Mouse (Mus musculus) stomach, postnatal 0 days (tissue): ENCODE results near the gene Samd11. TPM values are rescaled to one million over a fixed set of nuclear protein-coding genes. Genes with fewer than 3 reads are reported as not detected.
A peak's percentile ranks its signal among the peaks of the same experiment; 100 is the strongest.

ENCODE experiments used
- ATAC-seq: fragments of 200-750 bp; cut with Nextera tagmentation; 2 replicates; pipeline ENCODE4 v1.8.0; 2017; ENCODE audit not compliant: low FRiP score, low TSS enrichment
- DNase-seq: peaks from one replicate; pipeline ENCODE4 v3.0.0-alpha.2; 2016; ENCODE audit warnings: low spot score
- H3K27ac ChIP-seq: fragments of 300-500 bp; sonication (generic); replicated peaks from 2 replicates; pipeline ENCODE4 v1.5.1; 2014; ENCODE audit warnings: mild to moderate bottlenecking, control low read depth
- H3K27me3 ChIP-seq: fragments of 300-500 bp; sonication (generic); 2 replicates; pipeline ENCODE4 v1.6.1; 2014; ENCODE audit warnings: low read length; ENCODE audit not compliant: control insufficient read depth, insufficient read depth
- H3K36me3 ChIP-seq: fragments of 300-500 bp; sonication (generic); 2 replicates; pipeline ENCODE4 v1.6.1; 2014; ENCODE audit warnings: low read length, mixed read lengths; ENCODE audit not compliant: control insufficient read depth, insufficient read depth
- H3K4me1 ChIP-seq: fragments of 300-500 bp; sonication (generic); replicated peaks from 2 replicates; pipeline ENCODE4 v1.6.1; 2014; ENCODE audit warnings: antibody characterized with exemption; ENCODE audit not compliant: control insufficient read depth, insufficient read depth
- H3K4me2 ChIP-seq: fragments of 300-500 bp; sonication (generic); replicated peaks from 2 replicates; pipeline ENCODE4 v1.6.1; 2014; ENCODE audit warnings: low read depth, mild to moderate bottlenecking, control low read depth, moderate library complexity
- H3K4me3 ChIP-seq: fragments of 300-500 bp; sonication (generic); 2 replicates; pipeline ENCODE4 v1.5.1; 2014; ENCODE audit warnings: low read depth, low read length, control low read depth
- H3K9ac ChIP-seq: fragments of 300-500 bp; sonication (generic); 2 replicates; pipeline ENCODE4 v1.6.1; 2014; ENCODE audit warnings: mild to moderate bottlenecking, low read length, control low read depth, mixed read lengths
- H3K9me3 ChIP-seq: fragments of 300-500 bp; sonication (generic); 2 replicates; pipeline ENCODE4 v1.6.1; 2016; ENCODE audit warnings: low read length; ENCODE audit not compliant: control insufficient read depth
- CTCF ChIP-seq: IDR thresholded peaks from 2 replicates; pipeline ENCODE4 v1.5.1; 2016; ENCODE audit warnings: antibody characterized with exemption, low read depth, mild to moderate bottlenecking, moderate library complexity
- EP300 ChIP-seq: optimal IDR thresholded peaks from 2 replicates; pipeline ENCODE3; 2016; ENCODE audit warnings: antibody characterized with exemption
- WGBS: fragments of 180-500 bp; shearing (Covaris S2); extraction: QIAGEN DNeasy Blood & Tissue Kit; methylation state at CpG from one replicate; pipeline ENCODE4 v1.1.7; 2014; 5-methylcytosine and 5-hydroxymethylcytosine counted together
- polyA plus RNA-seq: library from polyadenylated mRNA; unstranded; fragments of >200 nt; fragmentation: Nextera tagmentation; extraction: Ambion mirVana; gene quantifications from 2 replicates; pipeline ENCODE4 v1.2.1, GENCODE M21; 2015

Gene Samd11
- polyA plus RNA-seq, 1 experiment from 2014 or later, result 0.18 TPM

GRCm38 (mm10) chr4:156251081-156251480 is 4.4 kb downstream of the Samd11 start:
- no peak for TF ChIP-seq CTCF
- TF ChIP-seq EP300, result no peak
- DNase-seq (no peak), ATAC-seq (no peak)
- Histone ChIP-seq H3K27ac (no peak overlapping the region), H3K36me3 (peaks cover 8% of the 10 kb centered on the region), H3K9ac (no peak overlapping the region), H3K4me2 (no peak overlapping the region), H3K4me3 (no peak overlapping the region), H3K27me3 (peaks cover 6% of the 10 kb centered on the region; the same call in 1 of the 2 replicates), H3K4me1 (no peaks in the 10 kb centered on the region), H3K9me3 (no peaks in the 10 kb centered on the region)
- WGBS, result 49% methylated on average over 8 of the region's 8 CpGs

- H3K4me3 ChIP-seq, result no peak overlapping the region
- peaks cover 17% of the 10 kb centered on the region for H3K36me3 ChIP-seq
- no peak for DNase-seq
- H3K9ac ChIP-seq, result no peak overlapping the region
- no peak overlapping the region for H3K27ac ChIP-seq
- H3K4me2 ChIP-seq, result no peak overlapping the region
- 56% methylated on average over 11 of the region's 11 CpGs for WGBS
- TF ChIP-seq CTCF, result no peak
- TF ChIP-seq EP300, result no peak
- peak; percentile 41; the same call in 1 of the 2 replicates for ATAC-seq
- H3K4me1 ChIP-seq, result no peaks in the 10 kb centered on the region
- H3K9me3 ChIP-seq, result no peaks in the 10 kb centered on the region
- no peaks in the 10 kb centered on the region; the same call in 1 of the 2 replicates for H3K27me3 ChIP-seq
Observed at GRCm38 (mm10) chr4:156249567-156249966, 5.9 kb downstream of the Samd11 start.

GRCm38 (mm10) chr4:156236651-156237447 is 18.6 kb downstream of the Samd11 start:
- WGBS, result 19% methylated on average over 54 of the region's 60 CpGs
- no peaks in the 10 kb centered on the region for H3K27me3 ChIP-seq
- TF ChIP-seq EP300 (no peak), CTCF (no peak)

GRCm38 (mm10) chr4:156235808-156236533 is 19.5 kb downstream of the Samd11 start, which contains the start of gene Noc2l:
Gene Noc2l (plus strand): TSS chr4:156236010.
- peaks cover 15% of the 10 kb centered on the region for H3K36me3 ChIP-seq
- H3K27me3 ChIP-seq, result no peaks in the 10 kb centered on the region
- peak within 1 kb of the TSS; percentile 87 for H3K4me3 ChIP-seq
- H3K9ac ChIP-seq, result peak within 1 kb of the TSS; percentile 70
- no peaks in the 10 kb centered on the region; the same call in 1 of the 2 replicates for H3K4me1 ChIP-seq
- H3K9me3 ChIP-seq, result no peaks in the 10 kb centered on the region
- H3K27ac ChIP-seq, result peak within 1 kb of the TSS; percentile 93
- TF ChIP-seq EP300, result no peak
- 0 out of 2 replicates have a peak, but pooled peaks have one; percentile 12 for TF ChIP-seq CTCF
- WGBS, result under 1% methylated on average over 87 of the region's 90 CpGs
- peak within 1 kb of the TSS; percentile 96 for H3K4me2 ChIP-seq
- DNase-seq, result peak; percentile 96
- peak; percentile 93 for ATAC-seq

More at GRCm38 (mm10) chr4:156236651-156237447, 18.6 kb downstream of the Samd11 start:
- DNase-seq (peak; percentile 51), ATAC-seq (no peak)
- Histone ChIP-seq H3K4me1 (no peaks in the 10 kb centered on the region; the same call in 1 of the 2 replicates), H3K27ac (no peak overlapping the region), H3K4me2 (peak overlapping the region; percentile 96), H3K9me3 (no peaks in the 10 kb centered on the region), H3K4me3 (peak overlapping the region; percentile 87), H3K9ac (no peak overlapping the region; the same call in 1 of the 2 replicates), H3K36me3 (peaks cover 21% of the 10 kb centered on the region)

- H3K27me3 ChIP-seq, result no peaks in the 10 kb centered on the region
- H3K36me3 ChIP-seq, result peaks cover 14% of the 10 kb centered on the region
- no peaks in the 10 kb centered on the region; the same call in 1 of the 2 replicates for H3K4me1 ChIP-seq
- H3K9ac ChIP-seq, result peak overlapping the region; percentile 56; the same call in 1 of the 2 replicates
- TF ChIP-seq CTCF (peak; percentile 55; the same call in 1 of the 2 replicates), EP300 (no peak)
- peak overlapping the region; percentile 93 for H3K27ac ChIP-seq
- DNase-seq (no peak), ATAC-seq (no peak)
- WGBS, result 2% methylated on average over 15 of the region's 15 CpGs
- H3K9me3 ChIP-seq, result no peaks in the 10 kb centered on the region
- H3K4me3 ChIP-seq, result peak overlapping the region; percentile 87
- H3K4me2 ChIP-seq, result peak overlapping the region; percentile 96
Observed at GRCm38 (mm10) chr4:156235360-156235770, 20.1 kb downstream of the Samd11 start.
